Comparison of ENCODE assay signal across 30 mouse cellular contexts in genomic region chr6:77253480-77253879, GRCm38 (mm10). TPM values are rescaled to one million over a fixed set of nuclear protein-coding genes. Genes with fewer than 3 reads are reported as not detected.
A peak's percentile ranks its signal among the peaks of the same experiment; 100 is the strongest.
DNase-seq lines count a peak whose midpoint lies in the region; ATAC-seq lines count a peak whose summit lies in the region.
"Had no signal": no experiment of that assay in that cellular context is flagged by ENCODE, and none has a peak within 500 bp of the region (broad histone marks: within the 10 kb centered on the region; RNA-seq: fewer than 3 reads in every experiment).

No protein-coding gene starts in this region.

- no peak overlapping the region for H3K27ac ChIP-seq in midbrain, embryonic 11.5 days (ENCODE audit: low read depth, low read length)
- H3K27ac ChIP-seq in midbrain, embryonic 16.5 days (ENCODE audit: low read length) = no peak overlapping the region
- H3K27ac ChIP-seq: embryonic facial prominence, embryonic 10.5 days; embryonic facial prominence, embryonic 13.5 days; forebrain, embryonic 12.5 days; forebrain, embryonic 15.5 days; gastrocnemius, adult 2 months; heart, embryonic 15.5 days; hindbrain, embryonic 10.5 days; hindbrain, embryonic 13.5 days had no signal

- no peak overlapping the region for H3K9ac ChIP-seq in midbrain, embryonic 11.5 days (ENCODE audit: low read length)
- H3K9ac ChIP-seq in midbrain, embryonic 16.5 days (ENCODE audit: low read depth, low read length) = no peak overlapping the region
- H3K9ac ChIP-seq: embryonic facial prominence, embryonic 13.5 days; forebrain, embryonic 12.5 days; forebrain, embryonic 15.5 days; heart, embryonic 12.5 days; heart, embryonic 15.5 days; hindbrain, embryonic 13.5 days had no signal

- H3K4me2 ChIP-seq in midbrain, embryonic 11.5 days = no peak overlapping the region
- H3K4me2 ChIP-seq in midbrain, embryonic 16.5 days (ENCODE audit: low read length) = no peak overlapping the region
- H3K4me2 ChIP-seq: embryonic facial prominence, embryonic 13.5 days; forebrain, embryonic 12.5 days; forebrain, embryonic 15.5 days; heart, embryonic 12.5 days; heart, embryonic 15.5 days; hindbrain, embryonic 13.5 days had no signal

- no peaks in the 10 kb centered on the region for H3K36me3 ChIP-seq in midbrain, embryonic 11.5 days (ENCODE audit: control insufficient read depth, insufficient read depth, low read length)
- no peaks in the 10 kb centered on the region for H3K36me3 ChIP-seq in midbrain, embryonic 16.5 days (ENCODE audit: control insufficient read depth, insufficient read depth, low read length)
- H3K36me3 ChIP-seq: embryonic facial prominence, embryonic 10.5 days; embryonic facial prominence, embryonic 13.5 days; forebrain, embryonic 12.5 days; forebrain, embryonic 15.5 days; heart, embryonic 12.5 days; heart, embryonic 15.5 days; hindbrain, embryonic 10.5 days; hindbrain, embryonic 13.5 days had no signal

- peak; percentile 39 for ATAC-seq in frontal cortex, adult (ENCODE audit: low TSS enrichment)
- ATAC-seq in midbrain, embryonic 11.5 days (ENCODE audit: low FRiP score) = no peak
- no peak for ATAC-seq in midbrain, embryonic 16.5 days
- ATAC-seq: forebrain, embryonic 15.5 days; hindbrain, embryonic 16.5 days; Patski had no signal

- H3K9me3 ChIP-seq in midbrain, embryonic 11.5 days (ENCODE audit: control insufficient read depth, low read length) = no peaks in the 10 kb centered on the region
- no peaks in the 10 kb centered on the region for H3K9me3 ChIP-seq in midbrain, embryonic 16.5 days (replicated peaks; ENCODE audit: control insufficient read depth, low read length, poor library complexity, severe bottlenecking)
- H3K9me3 ChIP-seq: embryonic facial prominence, embryonic 10.5 days; embryonic facial prominence, embryonic 13.5 days; forebrain, embryonic 12.5 days; forebrain, embryonic 15.5 days; heart, embryonic 12.5 days; heart, embryonic 15.5 days; hindbrain, embryonic 10.5 days; hindbrain, embryonic 13.5 days had no signal

- 77% methylated on average over 5 of the region's 5 CpGs for WGBS in midbrain, embryonic 11.5 days
- WGBS in midbrain, embryonic 16.5 days = 63% methylated on average over 5 of the region's 5 CpGs

- no peaks in the 10 kb centered on the region for H3K27me3 ChIP-seq in midbrain, embryonic 11.5 days (ENCODE audit: control insufficient read depth, insufficient read depth, low read length)
- no peaks in the 10 kb centered on the region for H3K27me3 ChIP-seq in midbrain, embryonic 16.5 days (ENCODE audit: control insufficient read depth, insufficient read depth, low read depth, low read length)
- H3K27me3 ChIP-seq: embryonic facial prominence, embryonic 13.5 days; forebrain, embryonic 12.5 days; forebrain, embryonic 15.5 days; heart, embryonic 12.5 days; heart, embryonic 15.5 days; hindbrain, embryonic 13.5 days; Patski had no signal

- DNase-seq in frontal cortex, postnatal 25 days (ENCODE audit: low spot score in 2 of 2) = no peak
- peak; percentile 60 for DNase-seq in midbrain, embryonic 11.5 days (ENCODE audit: low spot score, missing footprints)
- DNase-seq in layer of hippocampus, adult 8-10 months (ENCODE audit: low spot score in 2 of 2) = peak; percentile 42 to 52
- DNase-seq in kidney, adult 8-10 months = no peak
- DNase-seq: adrenal gland, postnatal 10 days; adrenal gland, postnatal 36 days; cerebellum, adult 11 months; cerebellum, adult 2 months; cerebellum, postnatal 10 days; cerebellum, postnatal 36 days; embryo, embryonic 11 days; gastrocnemius, adult 2 months; gastrocnemius, postnatal 14 days; heart, adult 11 months; heart, postnatal 10 days; heart, postnatal 36 days had no signal

- no peaks in the 10 kb centered on the region for H3K4me1 ChIP-seq in midbrain, embryonic 11.5 days (ENCODE audit: control insufficient read depth, insufficient read depth, low read length)
- peaks cover 6% of the 10 kb centered on the region for H3K4me1 ChIP-seq in midbrain, embryonic 16.5 days (ENCODE audit: control insufficient read depth, insufficient read depth, low read length)
- H3K4me1 ChIP-seq: embryonic facial prominence, embryonic 10.5 days; embryonic facial prominence, embryonic 13.5 days; forebrain, embryonic 12.5 days; heart, embryonic 12.5 days; heart, embryonic 15.5 days; hindbrain, embryonic 10.5 days had no signal

- H3K4me3 ChIP-seq in midbrain, embryonic 11.5 days (ENCODE audit: low read depth, low read length) = no peak overlapping the region
- no peak overlapping the region for H3K4me3 ChIP-seq in midbrain, embryonic 16.5 days (ENCODE audit: low read depth, low read length)
- H3K4me3 ChIP-seq: embryonic facial prominence, embryonic 10.5 days; embryonic facial prominence, embryonic 13.5 days; erythroblast, embryonic 14.5 days; forebrain, embryonic 12.5 days; forebrain, embryonic 15.5 days; gastrocnemius, adult 2 months; heart, embryonic 12.5 days; heart, embryonic 15.5 days; hindbrain, embryonic 10.5 days; hindbrain, embryonic 13.5 days had no signal

RNA-seq across cellular contexts. Expression of gene Lrrtm1, which starts 11.0 kb away (rescaled TPM):
- 7.9 and 8.8 TPM in 2 replicates for polyA plus RNA-seq in midbrain, embryonic 11.5 days (2014; fragmentation: Nextera tagmentation; extraction: Ambion mirVana)
- 53.1 and 60.7 TPM in 2 replicates for polyA plus RNA-seq in midbrain, embryonic 16.5 days (2015; fragmentation: Nextera tagmentation; extraction: Ambion mirVana)
- 10 to 100 TPM; 92.6 to 96.6 (median 93.5) TPM for total RNA-seq in layer of hippocampus, adult 8-10 months (2022)
- total RNA-seq: ES-E14; gastrocnemius, adult 2 months; heart, postnatal 36 days had no signal
- polyA plus RNA-seq: erythroblast, embryonic 14.5 days had no signal

Comparison
In these comparisons a context has a peak if more than half of its experiments do, and no peak if none do; other contexts are left out.
1. DNase-seq: peak in midbrain, embryonic 11.5 days (single experiment) and layer of hippocampus, adult 8-10 months (2 of 2); none in frontal cortex, postnatal 25 days (0 of 2) and kidney, adult 8-10 months (0 of 2).